Comparison of ENCODE assay signal across 24 mouse cellular contexts in genomic region chr1:152656601-152657000, GRCm38 (mm10).
"Had no signal": no experiment of that assay in that cellular context is flagged by ENCODE, and none has a peak within 500 bp of the region (broad histone marks: within the 10 kb centered on the region; RNA-seq: fewer than 3 reads in every experiment).

No protein-coding gene starts in this region.

- H3K4me3 ChIP-seq: heart, embryonic 12.5 days; hindbrain, embryonic 13.5 days; hindbrain, embryonic 15.5 days; kidney, embryonic 15.5 days; left cerebral cortex, adult 2 months; limb, embryonic 10.5 days; limb, embryonic 12.5 days; liver, embryonic 13.5 days; liver, embryonic 15.5 days had no signal

- H3K27ac ChIP-seq: hindbrain, embryonic 13.5 days; hindbrain, embryonic 15.5 days; hindbrain, postnatal 0 days; kidney, embryonic 15.5 days; kidney, postnatal 0 days; left cerebral cortex, adult 2 months; limb, embryonic 10.5 days; limb, embryonic 12.5 days; liver, embryonic 13.5 days; liver, embryonic 15.5 days had no signal

- DNase-seq: gastrocnemius, postnatal 14 days; gastrocnemius, postnatal 36 days; heart, adult 18-20 months; heart, postnatal 10 days; heart, postnatal 36 days; kidney, adult 11 months; kidney, adult 2 months; kidney, adult 9 months; kidney, postnatal 25 days; kidney, postnatal 4 days; layer of hippocampus, adult 9-11 months; liver; liver, embryonic 13.5 days; liver, postnatal 0 days had no signal
